Mouse (Mus musculus): ENCODE data around the gene Pik3r2.

The Pik3r2 gene

DNA sequence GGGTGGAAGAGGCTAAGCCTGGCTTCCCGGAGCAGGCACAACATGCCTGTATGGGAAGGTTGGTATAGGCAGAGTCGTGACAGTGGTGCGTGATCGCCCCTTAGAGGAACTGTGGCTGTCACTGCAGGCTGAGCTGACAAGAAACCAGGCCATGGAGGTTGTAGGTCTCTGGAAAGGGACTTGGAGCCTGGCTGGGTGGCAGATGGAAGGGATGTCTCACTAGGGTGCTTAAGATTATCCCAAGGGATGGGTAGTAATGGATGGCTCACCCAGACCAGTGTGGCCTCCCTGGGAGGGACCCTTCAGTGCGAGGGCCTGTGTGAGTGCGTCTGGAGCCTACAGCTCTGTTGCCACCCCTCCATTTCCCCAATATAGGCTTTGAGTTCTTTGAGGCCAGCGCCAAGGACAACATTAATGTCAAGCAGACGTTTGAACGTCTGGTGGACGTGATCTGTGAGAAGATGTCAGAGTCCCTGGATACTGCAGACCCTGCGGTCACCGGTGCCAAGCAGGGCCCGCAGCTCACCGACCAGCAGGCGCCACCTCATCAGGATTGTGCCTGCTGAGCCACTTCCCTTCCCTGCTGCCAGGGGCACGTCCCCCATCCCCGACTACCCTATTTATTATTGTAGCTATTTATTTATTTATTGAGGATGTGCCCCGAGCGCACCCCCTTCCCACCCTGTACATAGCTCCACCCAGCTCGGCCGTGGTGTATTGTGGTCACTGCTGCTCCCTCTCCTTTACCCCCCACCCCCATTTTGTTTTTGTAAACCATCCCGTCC, 18.8 kb downstream of the Pik3r2 start:
- in situ Hi-C loops (cut with MseI, MboI) = loop anchor here (5.0 kb wide), 1 partner anchor 35 kb away; the partner anchor contains the start of gene Pde4c (in 2 of the 2)

- in situ Hi-C loops (cut with MseI, MboI) = loop anchor here (5.0 kb wide), 1 partner anchor 34 kb away; the partner anchor contains the start of gene Pde4c (in 2 of the 2)
Measured at GRCm38 (mm10) chr8:70756476-70757040, 20.0 kb downstream of the Pik3r2 start.

- in situ Hi-C loops (cut with MseI, MboI) = loop anchor here (5.0 kb wide), 1 partner anchor 34 kb away; the partner anchor contains the start of gene Pde4c (in 2 of the 2)
Measured at GRCm38 (mm10) chr8:70755661-70756475, 20.6 kb downstream of the Pik3r2 start.

DNA sequence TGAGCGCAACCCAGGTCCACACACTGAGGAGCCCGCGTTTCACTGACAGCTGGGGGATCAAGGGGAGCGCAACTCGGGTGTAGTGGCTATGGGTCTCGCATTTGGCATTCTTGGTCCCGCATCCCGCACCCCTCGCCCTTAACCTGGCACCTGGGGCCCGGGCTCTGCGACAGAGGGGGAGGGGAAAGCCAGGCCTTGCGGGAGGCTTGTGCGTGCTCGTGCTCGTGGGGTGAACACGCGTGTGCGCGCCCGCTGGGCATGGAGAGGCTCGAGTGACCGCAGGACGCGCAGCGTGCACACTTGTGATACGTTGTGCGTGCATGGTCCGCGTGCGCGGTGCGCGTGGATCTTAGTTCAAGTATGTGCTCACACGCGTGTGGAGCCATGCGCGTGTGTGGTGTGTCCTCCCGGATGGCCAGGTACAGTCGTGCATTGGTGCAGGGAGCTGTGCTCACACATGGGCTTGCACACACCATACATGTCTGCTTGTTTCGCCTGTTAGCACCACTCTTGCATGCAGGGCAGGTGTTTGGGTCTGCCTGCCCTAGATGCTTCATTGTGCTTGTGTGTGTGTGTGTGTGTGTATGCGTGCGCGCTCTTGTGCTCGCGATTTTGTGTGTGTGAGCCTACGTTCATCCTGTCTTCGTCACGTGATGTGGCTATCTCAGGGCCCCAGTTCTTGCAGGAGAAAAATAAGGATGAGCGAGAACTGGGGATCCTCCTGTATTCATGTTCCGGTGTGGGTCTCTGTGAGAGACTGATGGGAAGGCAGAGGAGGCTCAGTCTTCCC, 21.4 kb downstream of the Pik3r2 start:
- in situ Hi-C loops (cut with MseI, MboI) = loop anchor here (5.0 kb wide), 1 partner anchor 33 kb away; the partner anchor contains the start of gene Pde4c (in 2 of the 2)

GRCm38 (mm10) chr8:70754043-70754870, 22.3 kb downstream of the Pik3r2 start, which contains the start of gene Rab3a:
TSS of gene Rab3a (plus strand) at chr8:70754679.
- in situ Hi-C loops (cut with MseI, MboI) = no loop called here

- in situ Hi-C loops (cut with MseI, MboI) = no loop called here
Measured at GRCm38 (mm10) chr8:70753151-70753550, 23.4 kb downstream of the Pik3r2 start.

DNA sequence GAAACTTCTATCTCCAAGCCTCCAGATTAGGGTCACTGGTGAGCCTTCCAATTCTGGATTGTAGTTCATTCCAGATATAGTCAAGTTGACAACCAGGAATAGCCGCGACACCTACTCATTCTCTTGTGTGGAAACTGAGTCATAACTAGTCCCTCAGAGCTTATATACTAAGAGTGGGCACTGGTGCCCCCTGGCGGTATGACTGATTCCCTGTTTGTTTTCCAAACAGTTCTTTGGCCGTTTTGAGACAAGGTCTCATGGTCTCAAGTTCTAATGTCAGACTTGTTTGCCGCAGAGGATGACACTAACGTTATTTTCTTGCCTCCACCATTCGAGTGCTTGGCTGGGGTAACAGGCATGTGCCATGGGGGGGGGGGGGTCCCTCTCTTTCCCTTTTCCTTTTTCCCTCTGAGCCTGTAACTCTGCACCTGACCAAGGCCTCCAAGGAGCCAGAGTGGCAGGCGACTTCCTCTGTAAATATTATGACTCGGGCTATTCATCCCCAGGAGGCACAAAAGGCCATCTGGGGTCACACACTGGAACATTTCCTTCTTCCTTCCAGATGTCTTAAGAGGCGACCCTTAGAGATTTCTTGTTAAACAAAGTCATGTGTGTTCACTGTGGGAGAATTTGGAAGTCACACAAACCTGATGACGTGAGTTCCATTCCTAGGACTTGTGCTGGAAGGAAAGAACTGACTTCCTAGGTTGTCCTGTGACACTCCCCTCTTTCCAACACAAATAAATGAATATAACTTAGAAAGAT, 24.3 kb downstream of the Pik3r2 start:
- in situ Hi-C loops (cut with MseI, MboI) = no loop called here

- in situ Hi-C loops (cut with MseI, MboI) = no loop called here
Measured at GRCm38 (mm10) chr8:70750128-70750680, 26.3 kb downstream of the Pik3r2 start.

GRCm38 (mm10) chr8:70749097-70749674, 27.3 kb downstream of the Pik3r2 start:
- in situ Hi-C loops (cut with MseI, MboI) = no loop called here

- in situ Hi-C loops (cut with MseI, MboI) = no loop called here
Measured at GRCm38 (mm10) chr8:70748246-70749096, 28.0 kb downstream of the Pik3r2 start.

DNA sequence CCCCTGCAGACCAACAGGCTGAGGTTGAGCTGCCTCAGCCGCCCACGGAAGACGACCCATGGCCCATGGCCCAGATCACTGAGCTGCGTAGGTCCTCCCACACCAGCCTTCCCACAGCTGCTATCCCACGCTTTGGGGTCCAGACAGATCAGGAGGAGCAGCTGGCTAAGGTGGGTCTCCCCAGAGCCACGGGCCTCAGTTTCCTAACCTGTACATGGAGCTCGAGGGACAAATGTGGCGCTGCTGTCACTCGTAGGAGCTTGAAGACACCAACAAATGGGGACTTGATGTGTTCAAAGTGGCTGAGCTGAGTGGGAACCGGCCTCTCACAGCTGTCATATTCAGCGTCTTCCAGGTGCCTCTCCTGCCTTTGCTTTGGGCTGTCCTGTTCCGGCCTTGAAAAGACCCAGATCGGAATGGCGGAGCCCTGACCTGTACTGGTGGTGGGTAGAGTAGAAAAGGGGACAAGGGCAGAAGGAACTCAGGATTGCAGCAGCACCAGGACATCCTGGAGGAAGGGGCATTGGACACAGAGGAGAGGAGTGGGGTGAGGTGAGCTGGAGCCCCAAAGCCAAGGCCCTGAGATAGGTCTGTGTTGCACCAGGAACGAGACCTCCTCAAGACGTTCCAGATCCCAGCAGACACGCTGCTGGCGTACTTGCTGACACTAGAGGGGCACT, 29.2 kb downstream of the Pik3r2 start:
- in situ Hi-C loops (cut with MseI, MboI) = no loop called here

DNA sequence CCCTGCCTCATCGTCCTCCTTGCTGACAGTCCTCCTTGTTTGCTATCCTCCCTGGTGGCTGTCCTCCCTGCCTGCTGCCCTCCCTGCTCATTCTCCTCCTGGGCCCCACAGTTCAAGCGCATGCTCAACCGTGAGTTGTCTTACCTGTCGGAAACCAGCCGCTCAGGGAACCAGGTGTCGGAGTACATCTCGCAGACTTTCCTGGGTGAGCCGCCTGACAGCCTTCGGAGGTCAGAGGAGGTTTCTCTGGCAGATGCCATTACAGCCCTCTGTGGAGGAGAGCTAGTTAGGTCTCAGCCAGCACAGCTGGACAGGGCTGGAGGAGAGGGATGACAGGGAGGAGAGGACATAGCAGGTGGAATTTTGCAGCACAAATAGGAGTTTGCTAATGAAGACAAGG, 29.8 kb downstream of the Pik3r2 start:
- in situ Hi-C loops (cut with MseI, MboI) = no loop called here

DNA sequence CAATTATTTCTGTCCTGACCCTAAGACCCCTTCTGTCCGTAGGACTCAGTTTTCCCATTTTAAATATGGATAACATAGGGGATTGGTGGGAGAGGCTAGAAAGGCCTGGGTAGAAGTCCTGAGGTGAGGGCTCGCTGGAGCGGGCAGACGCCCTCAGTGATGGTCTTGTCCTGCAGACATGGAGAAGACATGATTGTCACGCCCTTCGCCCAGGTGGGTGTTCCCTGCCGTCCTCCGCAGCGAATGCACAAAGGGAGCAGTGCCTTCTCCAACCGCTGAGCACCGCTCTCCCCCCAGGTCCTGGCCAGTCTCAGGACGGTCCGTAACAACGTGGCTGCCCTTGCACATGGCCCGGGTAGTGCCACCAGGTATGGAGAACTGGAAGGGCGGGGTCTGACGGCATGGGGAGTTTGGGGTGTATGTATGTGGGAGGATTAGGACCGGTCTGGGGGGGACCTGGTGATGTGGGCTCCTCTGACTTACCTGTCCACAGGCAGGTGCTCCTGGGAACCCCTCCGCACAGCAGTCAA, 30.8 kb downstream of the Pik3r2 start:
- in situ Hi-C loops (cut with MseI, MboI) = no loop called here

- in situ Hi-C loops (cut with MseI, MboI) = no loop called here
Measured at GRCm38 (mm10) chr8:70744806-70745205, 31.7 kb downstream of the Pik3r2 start.

- in situ Hi-C loops (cut with MseI, MboI) = no loop called here
Measured at GRCm38 (mm10) chr8:70743656-70744590, 32.6 kb downstream of the Pik3r2 start.

Data from mouse trophoblast stem cell (cell line).